Mouse (Mus musculus) hindbrain, embryonic 10.5 days (tissue): ENCODE data around the gene Srebf1. TPM values are rescaled to one million over a fixed set of nuclear protein-coding genes. Genes with fewer than 3 reads are reported as not detected.

Experiments
- DNase-seq: peaks from one replicate; pipeline ENCODE4 v3.0.0-alpha.2; 2017; ENCODE audit warnings: low spot score
- H3K27ac ChIP-seq: fragments of 300-500 bp; sonication (generic); 2 replicates; pipeline ENCODE4 v1.5.1; 2016; ENCODE audit warnings: mild to moderate bottlenecking, moderate library complexity
- H3K27me3 ChIP-seq: fragments of 300-500 bp; sonication (generic); 2 replicates; pipeline ENCODE4 v1.6.1; 2016; ENCODE audit warnings: mild to moderate bottlenecking; ENCODE audit not compliant: poor library complexity, insufficient read depth, severe bottlenecking
- H3K36me3 ChIP-seq: fragments of 300-500 bp; sonication (generic); 2 replicates; pipeline ENCODE4 v1.6.1; 2016; ENCODE audit warnings: mild to moderate bottlenecking, moderate library complexity
- H3K4me1 ChIP-seq: fragments of 300-500 bp; sonication (generic); replicated peaks from 2 replicates; pipeline ENCODE4 v1.6.1; 2016; ENCODE audit warnings: mild to moderate bottlenecking
- H3K4me3 ChIP-seq: fragments of 300-500 bp; sonication (generic); 2 replicates; pipeline ENCODE4 v1.5.1; 2016; ENCODE audit warnings: mild to moderate bottlenecking, moderate library complexity
- H3K9me3 ChIP-seq: fragments of 300-500 bp; sonication (generic); 2 replicates; pipeline ENCODE4 v1.6.1; 2016; ENCODE audit warnings: mild to moderate bottlenecking, moderate library complexity
- WGBS: fragments of 180-500 bp; shearing (Covaris S2); methylation state at CpG from one replicate; pipeline ENCODE4 v1.1.7; 2016; 5-methylcytosine and 5-hydroxymethylcytosine counted together
- polyA plus RNA-seq: library from polyadenylated mRNA; unstranded; fragments of >200 nt; fragmentation: Nextera tagmentation; extraction: Ambion mirVana; gene quantifications from 2 replicates; pipeline ENCODE4 v1.2.1, GENCODE M21; 2016

Srebf1 gene
- polyA plus RNA-seq, 1 experiment from 2014 or later: 55.8 TPM

DNA sequence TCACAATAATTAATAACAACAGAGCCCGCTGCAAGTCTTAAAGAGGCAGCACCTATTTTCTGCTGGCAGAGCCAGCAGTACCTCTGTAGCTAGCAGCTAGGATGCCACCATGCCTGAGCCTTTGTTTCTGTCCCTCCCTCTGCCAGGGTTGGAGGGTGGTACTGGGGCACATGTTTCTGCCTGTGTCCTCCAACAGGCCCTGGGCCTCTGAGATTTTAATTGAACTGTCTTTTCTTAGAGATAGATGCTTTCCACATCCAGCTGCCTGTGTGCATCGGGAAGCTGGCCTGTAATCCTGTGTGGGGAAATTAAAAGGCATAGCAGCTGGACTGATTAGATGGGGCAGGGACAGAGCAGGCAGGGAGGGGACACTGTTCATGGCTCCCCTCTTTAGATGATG lies 39.6 kb downstream of the Srebf1 start:
- peaks cover 88% of the 10 kb centered on the region for H3K4me1 ChIP-seq
- peaks cover 49% of the 10 kb centered on the region for H3K36me3 ChIP-seq
- peak overlapping the region; percentile 36; the same call in 1 of the 2 replicates for H3K27ac ChIP-seq
- no peak for DNase-seq
- WGBS: 83% methylated on average over 2 of the region's 2 CpGs
- no peak overlapping the region for H3K4me3 ChIP-seq
- H3K9me3 ChIP-seq: no peaks in the 10 kb centered on the region
- no peaks in the 10 kb centered on the region for H3K27me3 ChIP-seq

DNA sequence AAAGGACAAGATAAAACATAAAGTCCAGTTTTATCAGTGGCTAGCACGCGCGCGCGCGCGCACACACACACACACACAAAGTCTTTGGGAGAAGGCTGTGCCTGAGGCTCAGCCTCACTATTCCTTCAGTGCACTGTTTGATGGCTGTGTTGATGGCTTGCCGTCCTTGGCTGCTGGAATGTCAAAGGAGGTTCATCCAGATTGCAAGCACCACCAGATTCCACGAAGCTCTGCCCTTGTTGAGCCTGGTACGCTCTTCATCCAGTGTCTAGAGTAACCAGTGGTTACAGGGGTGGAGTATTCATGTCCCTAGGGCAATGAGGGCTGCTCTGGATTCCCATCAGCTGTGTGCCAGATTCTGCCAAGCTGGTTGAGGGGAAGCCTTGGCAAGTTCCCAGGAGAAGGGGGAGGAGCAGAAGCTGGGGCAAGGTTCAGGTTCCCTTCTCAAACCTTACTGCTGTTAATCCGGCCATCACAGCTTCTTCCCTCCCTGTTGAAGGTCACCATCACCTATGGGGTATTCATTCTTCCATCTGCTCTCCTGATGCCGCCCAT lies 40.2 kb downstream of the Srebf1 start:
- Histone ChIP-seq H3K36me3 (peaks cover 43% of the 10 kb centered on the region), H3K27me3 (no peaks in the 10 kb centered on the region), H3K4me1 (peaks cover 94% of the 10 kb centered on the region), H3K4me3 (no peak overlapping the region), H3K9me3 (no peaks in the 10 kb centered on the region), H3K27ac (no peak overlapping the region)
- no peak for DNase-seq
- WGBS: 90% methylated on average over 12 of the region's 12 CpGs

GRCm38 (mm10) chr11:60178506-60178905 lies 43.9 kb downstream of the Srebf1 start:
- no peak for DNase-seq
- peaks cover 99% of the 10 kb centered on the region for H3K4me1 ChIP-seq
- H3K9me3 ChIP-seq: no peaks in the 10 kb centered on the region

GRCm38 (mm10) chr11:60178005-60178404 lies 44.4 kb downstream of the Srebf1 start:
- Histone ChIP-seq H3K4me1 (peaks cover 99% of the 10 kb centered on the region), H3K4me3 (peak overlapping the region; percentile 67), H3K27me3 (peaks cover 10% of the 10 kb centered on the region; the same call in 1 of the 2 replicates), H3K9me3 (no peaks in the 10 kb centered on the region), H3K27ac (peak overlapping the region; percentile 90), H3K36me3 (peaks cover 20% of the 10 kb centered on the region; the same call in 1 of the 2 replicates)
- WGBS: 62% methylated on average over 6 of the region's 6 CpGs
- DNase-seq: no peak

More at GRCm38 (mm10) chr11:60178506-60178905, 43.9 kb downstream of the Srebf1 start:
- no peak overlapping the region for H3K4me3 ChIP-seq
- peak overlapping the region; percentile 90 for H3K27ac ChIP-seq
- H3K36me3 ChIP-seq: peaks cover 20% of the 10 kb centered on the region; the same call in 1 of the 2 replicates
- H3K27me3 ChIP-seq: peaks cover 10% of the 10 kb centered on the region; the same call in 1 of the 2 replicates

DNA sequence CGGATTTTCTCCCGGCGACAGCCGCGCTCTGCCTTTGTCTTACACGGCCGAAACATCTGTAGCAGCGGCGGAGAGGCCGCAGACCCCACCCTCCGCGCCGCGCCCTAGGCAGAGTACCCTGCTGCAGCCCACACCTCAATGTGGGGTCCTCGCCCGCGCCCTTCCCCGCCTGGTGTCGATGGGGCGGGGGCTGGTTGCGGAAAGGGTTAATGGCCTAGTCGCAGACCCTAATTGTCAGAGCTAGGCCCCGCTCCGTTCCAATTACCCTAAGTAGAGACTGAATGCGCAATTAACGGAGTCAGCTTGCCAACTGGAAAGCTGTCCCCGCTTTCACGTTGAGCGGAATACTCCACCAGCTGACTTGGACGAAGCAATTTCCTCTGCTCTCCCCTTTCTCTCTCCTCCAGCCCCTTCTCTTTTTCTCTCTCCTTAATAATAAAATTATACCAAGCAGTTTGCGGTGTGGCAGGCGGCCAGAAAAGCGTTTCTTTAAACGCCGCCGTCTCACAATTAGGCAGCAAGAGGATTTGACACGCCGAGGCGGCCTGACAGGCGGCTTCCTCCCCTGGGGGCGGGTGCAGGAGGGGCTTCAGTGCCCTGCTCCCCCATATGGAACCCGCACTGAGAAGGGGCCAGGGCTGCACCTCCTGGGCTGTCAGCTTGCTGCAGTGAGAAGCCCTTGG lies 45.3 kb downstream of the Srebf1 start:
- DNase-seq: peak; percentile 54
- Histone ChIP-seq H3K9me3 (no peaks in the 10 kb centered on the region), H3K4me1 (peaks cover 94% of the 10 kb centered on the region), H3K4me3 (peak overlapping the region; percentile 67), H3K36me3 (peaks cover 20% of the 10 kb centered on the region; the same call in 1 of the 2 replicates), H3K27ac (peak overlapping the region; percentile 90), H3K27me3 (peaks cover 10% of the 10 kb centered on the region; the same call in 1 of the 2 replicates)
- 1% methylated on average over 42 of the region's 42 CpGs for WGBS

DNA sequence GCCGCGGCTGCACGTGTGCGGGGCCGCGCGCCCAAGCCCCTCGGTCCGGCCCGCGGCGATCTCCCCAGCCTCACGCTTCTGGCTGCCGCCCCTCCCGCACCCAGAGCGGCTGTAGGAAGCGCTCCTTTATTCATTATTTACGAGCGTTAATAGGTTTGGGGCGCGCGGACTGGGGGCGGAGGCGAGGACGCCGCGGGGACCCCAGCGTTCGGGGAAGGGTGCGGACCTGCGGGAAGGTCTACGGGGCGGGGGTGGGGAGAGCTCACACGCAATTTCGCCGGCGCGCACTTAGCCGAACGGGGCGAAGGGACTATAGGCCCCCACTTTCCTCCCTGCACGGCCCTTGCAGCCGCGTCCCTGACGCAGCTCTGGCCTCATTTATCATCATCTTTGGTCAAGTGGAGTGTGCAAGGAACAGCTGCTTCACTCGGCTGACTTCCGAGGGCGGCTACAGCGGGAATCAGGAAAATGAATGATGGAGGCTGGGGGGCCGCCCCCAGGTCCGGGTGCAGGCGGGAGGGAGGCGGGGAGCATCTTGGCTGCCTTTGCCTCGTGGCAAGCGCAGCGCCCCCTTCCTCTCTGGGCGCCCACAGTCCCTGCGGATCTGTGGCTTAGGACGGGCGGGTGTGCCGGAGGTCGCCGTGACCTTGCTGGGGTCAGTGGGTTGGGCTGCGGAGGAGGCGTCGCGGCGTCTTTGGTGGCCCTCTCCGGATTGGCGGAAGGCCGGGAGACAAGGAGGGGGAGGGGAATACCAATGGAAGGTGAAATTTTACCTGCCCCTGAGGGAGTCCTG lies 46.0 kb downstream of the Srebf1 start:
- Histone ChIP-seq H3K27ac (peak overlapping the region; percentile 90), H3K36me3 (peaks cover 20% of the 10 kb centered on the region; the same call in 1 of the 2 replicates), H3K27me3 (peaks cover 10% of the 10 kb centered on the region; the same call in 1 of the 2 replicates), H3K9me3 (no peaks in the 10 kb centered on the region), H3K4me1 (peaks cover 86% of the 10 kb centered on the region), H3K4me3 (peak overlapping the region; percentile 67)
- DNase-seq: peak; percentile 84
- WGBS: under 1% methylated on average over 71 of the region's 71 CpGs

GRCm38 (mm10) chr11:60175371-60176181 lies 46.8 kb downstream of the Srebf1 start:
- peaks cover 81% of the 10 kb centered on the region for H3K4me1 ChIP-seq
- peak overlapping the region; percentile 90 for H3K27ac ChIP-seq
- DNase-seq: peak; percentile 66
- no peaks in the 10 kb centered on the region for H3K9me3 ChIP-seq
- peak overlapping the region; percentile 67 for H3K4me3 ChIP-seq
- peaks cover 21% of the 10 kb centered on the region for H3K36me3 ChIP-seq
- under 1% methylated on average over 66 of the region's 66 CpGs for WGBS
- H3K27me3 ChIP-seq: peaks cover 10% of the 10 kb centered on the region; the same call in 1 of the 2 replicates

DNA sequence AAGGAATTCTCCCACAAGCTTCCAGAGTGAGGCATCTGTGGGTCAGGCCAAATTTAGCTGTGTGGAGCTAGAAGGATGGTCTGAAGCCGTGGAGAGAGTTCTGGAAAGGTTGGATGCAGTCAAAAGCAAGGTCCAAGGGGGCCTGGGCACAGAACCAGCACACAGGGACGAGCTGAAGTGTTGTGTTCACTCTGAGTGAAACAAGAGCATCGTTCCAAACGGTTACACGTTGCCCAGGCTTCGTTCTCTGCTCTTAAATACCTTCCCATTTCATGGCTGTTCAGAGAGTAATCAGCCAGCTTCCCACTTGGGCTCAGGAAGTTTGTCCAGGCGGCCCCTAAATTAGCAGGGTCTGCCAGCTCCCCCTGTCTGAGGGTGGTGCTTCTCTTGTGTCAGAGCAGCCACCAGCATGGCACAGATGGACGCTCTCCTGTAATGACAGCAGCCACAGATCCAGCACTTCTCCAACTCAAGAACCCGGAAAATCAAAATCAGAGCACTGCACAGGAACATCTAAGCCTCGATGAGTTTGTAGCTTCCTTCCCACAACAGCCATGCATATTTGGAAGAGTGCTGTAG lies 48.7 kb downstream of the Srebf1 start:
- H3K27me3 ChIP-seq: peaks cover 10% of the 10 kb centered on the region; the same call in 1 of the 2 replicates
- peaks cover 69% of the 10 kb centered on the region for H3K4me1 ChIP-seq
- H3K36me3 ChIP-seq: peaks cover 29% of the 10 kb centered on the region
- no peaks in the 10 kb centered on the region for H3K9me3 ChIP-seq
- no peak overlapping the region for H3K27ac ChIP-seq
- no peak for DNase-seq
- H3K4me3 ChIP-seq: no peak overlapping the region
- 84% methylated on average over 10 of the region's 10 CpGs for WGBS

- DNase-seq: no peak
- Histone ChIP-seq H3K27ac (no peak overlapping the region), H3K4me1 (peaks cover 69% of the 10 kb centered on the region), H3K36me3 (peaks cover 25% of the 10 kb centered on the region), H3K4me3 (no peak overlapping the region), H3K9me3 (no peaks in the 10 kb centered on the region), H3K27me3 (peaks cover 10% of the 10 kb centered on the region; the same call in 1 of the 2 replicates)
- 83% methylated on average over 3 of the region's 3 CpGs for WGBS
Measured at GRCm38 (mm10) chr11:60172074-60172473, 50.3 kb downstream of the Srebf1 start.

GRCm38 (mm10) chr11:60168780-60169179 lies 53.6 kb downstream of the Srebf1 start:
- DNase-seq: no peak
- Histone ChIP-seq H3K27me3 (peaks cover under 1% of the 10 kb centered on the region; the same call in 1 of the 2 replicates), H3K9me3 (no peaks in the 10 kb centered on the region), H3K4me3 (no peak overlapping the region), H3K27ac (peak overlapping the region; percentile 62; the same call in 1 of the 2 replicates), H3K4me1 (peaks cover 60% of the 10 kb centered on the region), H3K36me3 (peaks cover 28% of the 10 kb centered on the region)
- 56% methylated on average over 9 of the region's 9 CpGs for WGBS

DNA sequence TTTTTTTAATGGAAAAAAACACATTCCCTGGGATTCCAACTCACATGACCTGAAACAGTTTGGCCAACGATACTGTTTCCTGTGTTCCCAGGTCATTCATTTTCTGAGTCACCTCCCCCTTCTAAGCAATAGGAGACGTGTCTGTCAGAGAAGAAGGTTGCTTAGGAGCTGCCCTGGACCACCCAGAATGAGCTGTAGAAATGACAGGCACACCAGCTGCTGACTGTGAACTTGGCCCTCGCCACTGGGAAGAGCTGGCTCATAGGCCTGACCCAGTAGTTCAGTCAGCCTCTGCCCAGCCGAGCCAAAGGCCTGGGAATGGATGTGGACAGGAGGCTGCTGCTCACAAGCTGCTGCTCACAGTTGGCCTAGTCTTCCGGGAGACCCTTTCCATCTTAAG lies 57.3 kb downstream of the Srebf1 start:
- peaks cover 79% of the 10 kb centered on the region for H3K4me1 ChIP-seq
- no peaks in the 10 kb centered on the region for H3K9me3 ChIP-seq
- peaks cover 48% of the 10 kb centered on the region for H3K36me3 ChIP-seq
- peak; percentile 51 for DNase-seq
- WGBS: 50% methylated on average over 5 of the region's 5 CpGs
- no peaks in the 10 kb centered on the region for H3K27me3 ChIP-seq
- H3K4me3 ChIP-seq: no peak overlapping the region
- no peak overlapping the region for H3K27ac ChIP-seq

- H3K36me3 ChIP-seq: peaks cover 48% of the 10 kb centered on the region
- WGBS: 94% methylated on average over 6 of the region's 6 CpGs
- no peak overlapping the region for H3K27ac ChIP-seq
- no peak overlapping the region for H3K4me3 ChIP-seq
- no peaks in the 10 kb centered on the region for H3K27me3 ChIP-seq
- no peaks in the 10 kb centered on the region for H3K9me3 ChIP-seq
- no peak for DNase-seq
- peaks cover 79% of the 10 kb centered on the region for H3K4me1 ChIP-seq
Measured at GRCm38 (mm10) chr11:60164450-60164849, 57.9 kb downstream of the Srebf1 start.
